Mouse (Mus musculus) hindbrain, embryonic 12.5 days (tissue): ENCODE results near the gene Olfr487. TPM values are rescaled to one million over a fixed set of nuclear protein-coding genes. Genes with fewer than 3 reads are reported as not detected.

ENCODE experiments used
- polyA plus RNA-seq: library from polyadenylated mRNA; unstranded; fragments of >200 nt; fragmentation: Nextera tagmentation; extraction: Ambion mirVana; gene quantifications from 2 replicates; pipeline ENCODE4 v1.2.1, GENCODE M21; 2016

Olfr487 gene
- polyA plus RNA-seq, 1 experiment from 2014 or later, result not detected

Other genes starting within 250 kb of the Olfr487 start
- not detected in 2 replicates for gene Olfr476, start 249.8 kb downstream of the Olfr487 start, polyA plus RNA-seq
- gene Olfr477, start 227.9 kb downstream of the Olfr487 start, polyA plus RNA-seq, result not detected in 2 replicates
- not detected in 2 replicates for gene Olfr478, start 180.6 kb downstream of the Olfr487 start, polyA plus RNA-seq
- gene Olfr479, start 163.9 kb downstream of the Olfr487 start, polyA plus RNA-seq, result not detected in 2 replicates
- not detected in 2 replicates for gene Olfr480, start 147.3 kb downstream of the Olfr487 start, polyA plus RNA-seq
- not detected in 2 replicates for gene Olfr481, start 134.8 kb downstream of the Olfr487 start, polyA plus RNA-seq
- gene Olfr482, start 117.0 kb downstream of the Olfr487 start, polyA plus RNA-seq, result not detected in 2 replicates
- gene Olfr483, start 113.8 kb downstream of the Olfr487 start, polyA plus RNA-seq, result not detected in 2 replicates
- gene Olfr484, start 87.2 kb downstream of the Olfr487 start, polyA plus RNA-seq, result not detected in 2 replicates
- not detected in 2 replicates for gene Olfr485, start 54.8 kb downstream of the Olfr487 start, polyA plus RNA-seq
- not detected in 2 replicates for gene Olfr486, start 41.9 kb downstream of the Olfr487 start, polyA plus RNA-seq
- not detected in 2 replicates for gene Olfr488, start 43.7 kb upstream of the Olfr487 start, polyA plus RNA-seq
- not detected in 2 replicates for gene Olfr490, start 74.3 kb upstream of the Olfr487 start, polyA plus RNA-seq
- not detected in 2 replicates for gene Olfr491, start 98.8 kb upstream of the Olfr487 start, polyA plus RNA-seq
- not detected in 2 replicates for gene Olfr492, start 109.0 kb upstream of the Olfr487 start, polyA plus RNA-seq
- gene Olfr493, start 132.3 kb upstream of the Olfr487 start, polyA plus RNA-seq, result not detected in 2 replicates
- not detected in 2 replicates for gene Olfr494, start 150.7 kb upstream of the Olfr487 start, polyA plus RNA-seq
- not detected in 2 replicates for gene Olfr495, start 178.5 kb upstream of the Olfr487 start, polyA plus RNA-seq
- gene Olfr497, start 205.8 kb upstream of the Olfr487 start, polyA plus RNA-seq, result not detected in 2 replicates